Mouse (Mus musculus): Measurements from ENCODE around the gene Ptbp1.
A peak's percentile ranks its signal among the peaks of the same experiment; 100 is the strongest.

Gene Ptbp1

GRCm38 (mm10) chr10:79853860-79854795 lies at the start of gene Ptbp1:
Gene Ptbp1 (plus strand): TSS chr10:79854427.
- peak; percentile 100 for DNase-seq (ENCODE audit: low spot score)

GRCm38 (mm10) chr10:79805636-79806035 lies 48.6 kb upstream of the Ptbp1 start:
- DNase-seq (ENCODE audit: low spot score) = no peak

GRCm38 (mm10) chr10:79806331-79806730 lies 47.9 kb upstream of the Ptbp1 start:
- no peak for DNase-seq (ENCODE audit: low spot score)

GRCm38 (mm10) chr10:79806972-79807371 lies 47.3 kb upstream of the Ptbp1 start:
- DNase-seq (ENCODE audit: low spot score) = no peak

- DNase-seq (ENCODE audit: low spot score) = no peak
These were observed 46.4 kb upstream of the Ptbp1 start for GRCm38 (mm10) chr10:79807826-79808225.

- no peak for DNase-seq (ENCODE audit: low spot score)
These were observed 45.5 kb upstream of the Ptbp1 start for GRCm38 (mm10) chr10:79808728-79809127.

GRCm38 (mm10) chr10:79811736-79812637 lies 42.2 kb upstream of the Ptbp1 start:
- DNase-seq (ENCODE audit: low spot score) = peak; percentile 85

GRCm38 (mm10) chr10:79814271-79814842 lies 39.9 kb upstream of the Ptbp1 start:
- no peak for DNase-seq (ENCODE audit: low spot score)

GRCm38 (mm10) chr10:79815671-79816494 lies 38.3 kb upstream of the Ptbp1 start:
- no peak for DNase-seq (ENCODE audit: low spot score)

- no peak for DNase-seq (ENCODE audit: low spot score)
These were observed 37.1 kb upstream of the Ptbp1 start for GRCm38 (mm10) chr10:79817111-79817510.

- peak; percentile 43 for DNase-seq (ENCODE audit: low spot score)
These were observed 36.0 kb upstream of the Ptbp1 start for GRCm38 (mm10) chr10:79818225-79818624.

- DNase-seq (ENCODE audit: low spot score) = no peak
These were observed 34.6 kb upstream of the Ptbp1 start for GRCm38 (mm10) chr10:79819606-79820005.

- no peak for DNase-seq (ENCODE audit: low spot score)
These were observed 34.0 kb upstream of the Ptbp1 start for GRCm38 (mm10) chr10:79820277-79820676.

GRCm38 (mm10) chr10:79820782-79821181 lies 33.4 kb upstream of the Ptbp1 start, which contains the start of gene Misp:
Gene Misp (plus strand): TSS chr10:79820989.
- DNase-seq (ENCODE audit: low spot score) = no peak

- no peak for DNase-seq (ENCODE audit: low spot score)
These were observed 32.5 kb upstream of the Ptbp1 start for GRCm38 (mm10) chr10:79821731-79822130.

- DNase-seq (ENCODE audit: low spot score) = no peak
These were observed 31.9 kb upstream of the Ptbp1 start for GRCm38 (mm10) chr10:79822372-79822771.

- no peak for DNase-seq (ENCODE audit: low spot score)
These were observed 31.2 kb upstream of the Ptbp1 start for GRCm38 (mm10) chr10:79823011-79823410.

- no peak for DNase-seq (ENCODE audit: low spot score)
These were observed 29.8 kb upstream of the Ptbp1 start for GRCm38 (mm10) chr10:79824413-79824812.

- no peak for DNase-seq (ENCODE audit: low spot score)
These were observed 22.6 kb upstream of the Ptbp1 start for GRCm38 (mm10) chr10:79831583-79831982.

GRCm38 (mm10) chr10:79832026-79832785 lies 22.0 kb upstream of the Ptbp1 start:
- no peak for DNase-seq (ENCODE audit: low spot score)

GRCm38 (mm10) chr10:79832786-79833181 lies 21.4 kb upstream of the Ptbp1 start:
- DNase-seq (ENCODE audit: low spot score) = no peak

All from urinary bladder, postnatal 14 days (tissue).